Mouse (Mus musculus) bone marrow macrophage, adult 2 months (primary cell): Measurements from ENCODE around the gene Rps19. TPM values are rescaled to one million over a fixed set of nuclear protein-coding genes. Genes with fewer than 3 reads are reported as not detected.
"Not testable (repeated sequence)": the region's sequence is repeated elsewhere in the genome, so short reads cannot be mapped to it uniquely, and the experiment has no call there.

Source experiments
- H3K27ac ChIP-seq: 2 replicates; pipeline ENCODE4 v1.5.1; 2012; ENCODE audit warnings: low read depth, low read length; ENCODE audit not compliant: insufficient read depth
- H3K4me1 ChIP-seq: 2 replicates; pipeline ENCODE4 v1.6.1; 2012; ENCODE audit warnings: low read length; ENCODE audit not compliant: control insufficient read depth, insufficient read depth
- H3K4me3 ChIP-seq: 2 replicates; pipeline ENCODE4 v1.5.1; 2012; ENCODE audit warnings: mild to moderate bottlenecking, low read length, moderate library complexity; ENCODE audit not compliant: insufficient read depth
- CTCF ChIP-seq: IDR thresholded peaks from 2 replicates; pipeline ENCODE4 v1.5.1; 2012; ENCODE audit warnings: low read depth, mild to moderate bottlenecking, low read length, moderate library complexity
- POLR2A ChIP-seq: IDR thresholded peaks from 2 replicates; pipeline ENCODE4 v1.6.1; 2012; ENCODE audit warnings: mild to moderate bottlenecking, low read depth, low read length, borderline replicate concordance
- polyA plus RNA-seq: library from polyadenylated mRNA; stranded (reverse); fragments of >200 nt; gene quantifications from 2 replicates; pipeline ENCODE4 v1.2.4, GENCODE M21; 2012; ENCODE audit not compliant: missing spikeins, insufficient read depth, insufficient read length

The Rps19 gene
- polyA plus RNA-seq, 1 experiment, result 1,635 TPM

DNA sequence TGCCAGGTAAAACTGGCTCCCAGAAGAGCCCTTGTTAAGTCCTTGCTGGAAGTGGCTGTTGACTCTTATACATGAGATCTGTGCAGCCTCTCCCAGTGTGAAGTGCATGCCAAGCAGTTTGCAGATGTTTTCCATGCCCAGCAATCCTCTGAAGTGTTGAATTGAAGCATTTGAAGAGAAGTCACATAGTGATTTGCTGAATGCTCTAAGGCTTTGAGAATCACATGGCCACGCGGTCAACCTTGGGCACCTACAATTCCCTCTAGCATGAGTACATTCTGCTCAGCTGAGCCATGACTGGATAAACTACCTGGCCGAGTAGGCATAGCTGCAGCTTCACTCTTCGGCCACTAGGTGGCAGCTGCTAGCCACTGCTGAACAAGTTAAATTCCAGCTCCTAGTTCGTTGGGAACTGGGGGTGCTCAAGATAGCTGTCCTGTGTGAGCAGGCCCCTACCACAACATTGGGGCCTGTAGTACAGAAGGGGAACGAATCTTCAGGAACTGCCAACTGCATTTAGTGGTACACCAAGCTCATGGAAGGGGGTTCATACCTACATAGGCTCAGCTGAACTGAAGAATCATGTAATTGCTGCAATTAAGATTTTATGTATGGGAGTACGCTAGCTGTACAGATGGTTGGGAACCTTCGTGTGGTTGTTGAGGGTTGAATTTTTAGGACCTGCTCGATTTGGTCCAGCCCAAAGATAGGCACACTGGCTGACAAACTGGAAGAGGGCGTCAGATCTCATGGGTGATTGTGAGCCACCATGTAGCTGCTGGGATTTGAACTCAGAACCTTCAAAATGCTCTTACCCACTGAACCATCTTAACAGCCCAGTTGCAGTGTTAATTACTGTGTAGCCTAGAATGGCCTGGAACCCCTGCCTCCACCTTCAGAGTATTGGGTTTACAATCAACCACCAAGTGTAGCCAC lies 6.4 kb downstream of the Rps19 start:
- TF ChIP-seq CTCF (peak; percentile 92), POLR2A (no peak)
- Histone ChIP-seq H3K4me3 (no peak overlapping the region), H3K27ac (no peak overlapping the region), H3K4me1 (0 out of 2 replicates have a peak, but pooled peaks cover 4% of the 10 kb centered on the region)

DNA sequence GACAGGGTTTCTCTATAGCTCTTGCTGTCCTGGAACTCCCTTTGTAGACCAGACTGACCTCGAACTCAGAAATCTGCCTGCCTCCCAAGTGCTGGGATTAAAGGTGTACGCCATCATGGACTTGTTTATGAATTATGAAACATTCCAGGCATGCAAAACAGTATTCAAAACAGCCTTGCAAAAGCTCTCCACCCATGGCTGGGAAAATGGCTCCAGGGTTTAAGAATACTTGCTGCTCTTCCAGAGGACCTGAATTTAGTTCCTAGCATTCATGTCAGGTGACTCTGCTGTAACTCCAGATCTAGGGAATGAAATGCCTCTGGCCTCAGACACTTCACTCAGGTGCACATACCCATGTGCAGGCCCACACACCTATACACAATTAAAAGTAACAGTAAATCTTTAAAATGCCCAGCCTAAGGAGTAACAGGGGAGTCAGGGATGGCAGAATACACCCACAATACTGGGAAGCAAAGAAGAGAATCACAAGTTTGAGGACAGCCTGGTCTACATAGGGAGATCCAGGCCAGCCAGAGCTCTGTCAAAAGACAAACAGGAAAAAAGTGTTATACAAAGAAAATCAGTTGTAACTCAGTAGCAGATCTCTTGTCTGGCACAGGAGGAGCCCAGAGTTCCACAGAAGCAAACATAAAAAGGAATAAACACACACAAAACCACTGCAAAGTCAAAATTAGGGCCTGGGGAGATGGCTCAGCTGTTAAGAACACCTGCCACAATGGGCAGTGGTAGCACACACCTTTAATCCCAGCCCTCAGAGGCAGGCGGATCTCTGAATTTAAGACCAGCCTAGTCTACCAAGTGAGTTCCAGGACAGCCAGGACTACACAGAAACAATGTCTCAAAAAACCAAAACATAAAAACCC lies 7.3 kb downstream of the Rps19 start:
- H3K4me3 ChIP-seq, result no peak overlapping the region
- H3K27ac ChIP-seq, result no peak overlapping the region
- 0 out of 2 replicates have a peak, but pooled peaks cover 4% of the 10 kb centered on the region for H3K4me1 ChIP-seq
- TF ChIP-seq POLR2A (no peak), CTCF (no peak)

DNA sequence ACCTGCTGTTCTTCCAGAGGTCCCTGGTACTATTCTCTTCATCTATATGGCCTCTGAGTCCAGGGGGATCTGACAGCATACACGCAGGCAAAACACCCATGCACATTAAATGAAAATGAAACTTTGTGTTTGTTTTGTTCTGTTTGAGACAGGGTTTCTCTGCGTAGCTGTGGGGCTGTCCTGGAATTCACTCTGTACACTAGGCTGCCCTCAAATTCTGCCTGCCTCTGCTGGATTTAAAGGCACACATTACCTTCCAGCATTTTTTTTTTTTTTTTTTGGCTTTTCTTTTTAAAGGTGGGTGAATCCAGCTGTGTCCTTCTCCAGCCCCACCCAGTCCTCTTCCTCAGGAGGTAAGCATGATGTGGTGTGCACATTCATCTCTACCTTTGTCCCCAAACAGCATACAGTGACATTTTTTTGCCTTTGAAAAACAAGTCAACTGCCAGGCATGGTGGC lies 8.0 kb downstream of the Rps19 start:
- TF ChIP-seq POLR2A, result no peak
- no peak for TF ChIP-seq CTCF
- Histone ChIP-seq H3K4me3 (no peak overlapping the region), H3K4me1 (no peaks in the 10 kb centered on the region), H3K27ac (no peak overlapping the region)

DNA sequence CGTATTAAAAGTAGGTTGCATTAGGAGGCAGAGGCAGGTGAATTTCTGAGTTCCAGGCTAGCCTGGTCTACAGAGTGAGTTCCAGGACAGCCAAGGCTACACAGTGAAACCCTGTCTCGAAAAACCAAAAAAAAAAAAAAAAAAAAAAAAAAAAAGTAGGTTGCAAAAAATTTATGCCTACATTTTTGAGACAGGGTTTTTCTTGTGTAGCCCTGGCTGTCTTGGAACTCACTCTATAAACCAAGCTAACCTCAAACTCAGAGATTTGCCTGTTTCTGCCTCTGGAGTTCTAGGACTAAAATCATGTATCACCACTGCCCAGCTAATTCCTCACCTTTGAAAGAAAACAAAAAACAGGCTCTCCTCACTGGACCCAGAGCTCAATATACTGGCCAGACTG lies 11.6 kb downstream of the Rps19 start:
- H3K4me1 ChIP-seq, H3K27ac ChIP-seq, H3K4me3 ChIP-seq: not testable (repeated sequence)

DNA sequence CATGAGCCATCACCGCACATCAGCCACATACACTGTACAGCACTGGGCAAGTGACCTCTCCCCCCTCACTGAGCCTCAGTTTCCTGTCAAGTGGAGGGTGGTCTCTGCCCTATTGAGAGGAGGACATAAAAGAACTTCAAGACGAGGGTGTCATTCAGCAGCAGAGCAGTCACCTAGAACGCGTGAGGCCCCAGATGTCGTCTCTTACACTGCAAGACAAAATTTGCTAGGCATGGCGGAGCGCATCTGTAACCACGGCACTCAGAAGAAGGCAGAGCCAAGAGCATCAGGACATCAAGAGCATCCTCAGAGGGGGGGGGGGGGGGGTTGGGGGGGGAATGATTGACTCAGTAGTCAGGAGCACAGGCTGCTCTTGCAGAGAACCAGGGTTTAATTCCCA lies 12.1 kb downstream of the Rps19 start:
- Histone ChIP-seq H3K27ac (no peak overlapping the region), H3K4me1 (no peaks in the 10 kb centered on the region), H3K4me3 (no peak overlapping the region)
- TF ChIP-seq POLR2A, result no peak

DNA sequence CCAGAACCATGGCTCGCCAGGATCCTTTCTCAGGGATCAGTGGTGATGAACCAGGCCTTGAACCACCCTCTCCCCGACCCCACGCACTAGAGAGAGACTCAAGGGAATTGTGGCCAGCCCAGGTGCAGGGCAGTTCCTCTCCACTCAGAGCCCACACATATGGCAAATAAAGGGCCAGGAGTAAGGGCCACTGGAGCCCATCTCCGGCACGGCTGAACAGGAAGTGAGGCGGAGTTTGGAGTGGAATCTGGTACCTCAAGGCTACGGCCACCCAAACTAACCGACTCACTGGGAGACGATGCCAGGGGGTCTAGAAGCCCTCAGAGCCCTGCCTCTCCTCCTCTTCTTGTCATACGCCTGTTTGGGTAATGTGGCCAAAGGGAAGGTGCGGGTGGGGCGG lies 13.1 kb downstream of the Rps19 start, which contains the start of gene Cd79a:
Gene Cd79a, plus strand, starts transcription at position 158 of the 400 bp plus-strand sequence.
- no peak for TF ChIP-seq POLR2A
- no peak for TF ChIP-seq CTCF
- peaks cover 6% of the 10 kb centered on the region for H3K4me1 ChIP-seq
- H3K27ac ChIP-seq, result no peak within 1 kb of the TSS
- H3K4me3 ChIP-seq, result no peak within 1 kb of the TSS

DNA sequence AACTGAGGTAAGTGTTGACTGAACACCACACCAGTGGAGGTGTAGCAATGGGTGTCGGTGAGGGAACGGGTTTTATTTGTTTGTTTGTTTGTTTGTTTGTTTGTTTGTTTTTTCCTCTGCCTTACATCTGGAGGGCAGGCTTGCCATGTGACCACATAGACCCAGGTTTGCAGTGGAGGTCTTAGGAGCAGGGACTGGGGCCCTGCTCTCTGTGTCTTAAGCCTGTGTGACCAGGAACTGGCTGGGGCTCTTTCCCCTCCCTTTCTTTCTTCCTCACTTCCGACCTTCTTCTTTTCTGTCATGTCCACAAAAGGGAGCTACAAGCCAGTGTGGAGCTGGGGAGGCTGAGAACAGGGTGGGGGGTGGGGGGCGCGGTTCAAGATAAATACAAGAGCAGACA lies 13.8 kb downstream of the Rps19 start:
- Histone ChIP-seq H3K27ac (no peak overlapping the region), H3K4me3 (no peak overlapping the region), H3K4me1 (peaks cover 10% of the 10 kb centered on the region)
- no peak for TF ChIP-seq CTCF
- no peak for TF ChIP-seq POLR2A

DNA sequence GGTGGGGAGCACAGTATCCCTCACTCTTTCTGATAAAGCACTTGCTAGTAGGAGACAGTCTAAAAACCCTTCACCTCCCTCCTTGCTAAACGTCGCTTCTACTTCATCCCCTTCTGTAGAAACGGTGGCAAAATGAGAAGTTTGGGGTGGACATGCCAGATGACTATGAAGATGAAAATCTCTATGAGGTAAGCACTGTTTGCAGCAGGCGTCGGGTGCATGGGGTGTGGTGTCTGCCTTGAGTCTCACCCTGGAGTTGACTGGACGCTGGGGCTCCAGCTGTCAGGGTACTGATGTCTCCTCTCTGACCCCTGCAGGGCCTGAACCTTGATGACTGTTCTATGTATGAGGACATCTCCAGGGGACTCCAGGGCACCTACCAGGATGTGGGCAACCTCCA lies 16.9 kb downstream of the Rps19 start:
- Histone ChIP-seq H3K4me3 (no peak overlapping the region), H3K4me1 (peaks cover 14% of the 10 kb centered on the region), H3K27ac (no peak overlapping the region)
- TF ChIP-seq POLR2A, result no peak

DNA sequence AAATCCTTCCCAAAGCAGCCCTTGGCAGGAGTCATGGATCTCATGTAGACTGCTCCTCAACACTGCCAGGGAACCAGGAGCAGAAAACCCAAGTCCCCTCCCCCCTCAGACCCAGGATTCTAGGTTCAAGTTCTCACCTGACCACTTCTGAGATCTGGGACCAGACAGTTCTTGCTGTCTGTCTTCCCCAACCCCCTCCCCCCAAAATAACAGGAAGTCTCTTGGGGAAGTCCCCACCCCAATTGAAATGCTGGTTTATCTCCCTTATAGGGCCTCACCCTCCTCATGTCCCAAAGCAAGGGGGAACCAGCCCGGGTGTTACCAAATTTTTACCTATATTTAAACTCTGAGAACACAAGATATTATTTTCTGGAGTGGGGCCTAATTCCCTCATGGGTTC lies 17.7 kb downstream of the Rps19 start:
- Histone ChIP-seq H3K27ac (peak overlapping the region; percentile 70), H3K4me1 (peaks cover 14% of the 10 kb centered on the region), H3K4me3 (no peak overlapping the region)
- no peak for TF ChIP-seq CTCF
- TF ChIP-seq POLR2A, result no peak

DNA sequence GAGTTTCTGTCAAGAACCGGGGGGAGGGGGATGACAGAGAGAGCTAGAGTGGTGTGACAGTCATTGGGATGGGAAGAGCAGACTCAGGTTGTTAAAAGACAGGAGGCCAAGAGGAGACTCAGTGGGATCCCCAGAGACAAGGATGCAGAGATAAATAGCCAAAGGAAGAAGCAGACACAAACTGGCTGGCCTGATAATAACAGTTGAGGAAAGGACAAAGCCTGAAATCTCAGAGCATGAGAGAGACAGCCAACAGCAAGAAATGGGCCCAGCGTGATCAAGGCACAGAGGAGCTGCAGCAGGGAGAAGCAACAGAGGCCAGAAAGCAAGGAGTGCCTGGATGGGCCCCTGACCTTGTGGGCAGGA lies 18.1 kb downstream of the Rps19 start:
- H3K4me1 ChIP-seq, result peaks cover 14% of the 10 kb centered on the region
- H3K27ac ChIP-seq, result peak overlapping the region; percentile 70
- H3K4me3 ChIP-seq, result peak overlapping the region; percentile 52
- TF ChIP-seq CTCF (no peak), POLR2A (no peak)
